In the genomic region with DNA sequence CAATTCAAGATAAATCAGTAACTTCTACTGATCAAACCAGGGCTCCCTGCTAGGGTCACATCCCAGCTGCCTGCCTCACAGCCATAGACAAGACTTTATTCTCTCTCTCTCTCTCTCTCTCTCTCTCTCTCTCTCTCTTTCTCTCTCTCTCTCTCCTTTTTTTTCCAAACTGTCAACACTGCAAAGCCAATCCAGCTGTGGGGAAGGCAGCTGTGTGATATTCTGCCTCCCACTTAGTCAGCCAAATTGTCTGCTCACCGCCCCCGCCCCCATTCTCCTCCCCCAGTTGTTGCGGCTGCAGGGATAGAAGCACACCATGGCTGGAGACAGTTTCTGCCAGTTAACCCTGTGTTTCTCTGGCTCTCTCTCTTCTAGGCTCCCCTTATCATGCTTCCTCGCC, we compare ENCODE assay signal across 9 mouse cellular contexts.
A peak's percentile ranks its signal among the peaks of the same experiment; 100 is the strongest.
DNase-seq lines count a peak whose midpoint lies in the region; ATAC-seq and TF ChIP-seq lines count a peak whose summit lies in the region.
"Had no signal": no experiment of that assay in that cellular context is flagged by ENCODE, and none has a peak within 500 bp of the region (broad histone marks: within the 10 kb centered on the region; RNA-seq: fewer than 3 reads in every experiment).

No protein-coding gene starts in this region.

- H3K79me2 ChIP-seq in C2C12 (ENCODE audit: control insufficient read depth, insufficient read depth), result no peaks in the 10 kb centered on the region

- intact Hi-C loops in gastrocnemius, adult 2 months (cut with DNase I), result no loop called here

- H3K79me3 ChIP-seq in C2C12 (ENCODE audit: low read depth), result no peaks in the 10 kb centered on the region

- DNase-seq in forebrain, embryonic 11.5 days (ENCODE audit: low spot score), result no peak
- peak; percentile 71 for DNase-seq in gastrocnemius, adult 2 months
- peak; percentile 29 to 43 for DNase-seq in kidney, postnatal 25 days
- peak; percentile 27 for DNase-seq in ovary, postnatal 14 days (ENCODE audit: low spot score)
- DNase-seq in layer of hippocampus, adult 8-10 months (ENCODE audit: low spot score in 2 of 2), result no peak
- DNase-seq in spleen, postnatal 4 days (ENCODE audit: low spot score in 2 of 2), result no peak

- peak overlapping the region; percentile 9; the same call in 1 of the 2 replicates for H3K4me2 ChIP-seq in forebrain, embryonic 12.5 days
- no peak overlapping the region for H3K4me2 ChIP-seq in forebrain, embryonic 11.5 days (ENCODE audit: low read depth, low read length, severe bottlenecking)

- H3ac ChIP-seq in C2C12 (ENCODE audit: control insufficient read depth, insufficient read length, low read depth), result no peak overlapping the region

- H3K9me3 ChIP-seq in forebrain, embryonic 12.5 days, result no peaks in the 10 kb centered on the region
- H3K9me3 ChIP-seq in forebrain, embryonic 11.5 days (ENCODE audit: control insufficient read depth, low read length), result no peaks in the 10 kb centered on the region

- peaks cover 9% of the 10 kb centered on the region for H3K27me3 ChIP-seq in forebrain, embryonic 12.5 days
- no peaks in the 10 kb centered on the region for H3K27me3 ChIP-seq in forebrain, embryonic 11.5 days (ENCODE audit: control insufficient read depth, insufficient read depth, low read length)
- no peaks in the 10 kb centered on the region for H3K27me3 ChIP-seq in C2C12 (ENCODE audit: control insufficient read depth, insufficient read depth, insufficient read length)

- WGBS in forebrain, embryonic 12.5 days, result 10% methylated on average over 4 of the region's 4 CpGs
- WGBS in forebrain, embryonic 11.5 days, result 11% methylated on average over 4 of the region's 4 CpGs

- no peak overlapping the region for H3K27ac ChIP-seq in forebrain, embryonic 12.5 days
- no peak overlapping the region for H3K27ac ChIP-seq in forebrain, embryonic 11.5 days (ENCODE audit: low read depth, low read length)
- H3K27ac ChIP-seq in gastrocnemius, adult 2 months, result peak overlapping the region; percentile 53; the same call in 1 of the 2 replicates
- H3K27ac ChIP-seq: liver, embryonic 14.5 days had no signal

- no peak for TF ChIP-seq CTCF in C2C12 (IDR thresholded peaks at IDR 0.05; ENCODE audit: control insufficient read depth, insufficient read depth, insufficient read length)
- no peak for TF ChIP-seq CTCF in gastrocnemius, adult 2 months (IDR thresholded peaks at IDR 0.05)

- H3K9ac ChIP-seq in forebrain, embryonic 12.5 days, result no peak overlapping the region
- no peak overlapping the region for H3K9ac ChIP-seq in forebrain, embryonic 11.5 days (ENCODE audit: low read length)
- H3K9ac ChIP-seq: liver, embryonic 14.5 days had no signal

- peaks cover 23% of the 10 kb centered on the region for H3K4me1 ChIP-seq in forebrain, embryonic 12.5 days
- 0 out of 2 replicates have a peak, but pooled peaks cover 4% of the 10 kb centered on the region for H3K4me1 ChIP-seq in forebrain, embryonic 11.5 days (replicated peaks; ENCODE audit: control insufficient read depth, insufficient read depth, low read length)

- no peak for ATAC-seq in forebrain, embryonic 12.5 days (ENCODE audit: low FRiP score)
- ATAC-seq in forebrain, embryonic 11.5 days (replicated peaks; ENCODE audit: low FRiP score), result no peak

- no peak overlapping the region for H3K4me3 ChIP-seq in forebrain, embryonic 12.5 days (replicated peaks)
- no peak overlapping the region for H3K4me3 ChIP-seq in forebrain, embryonic 11.5 days (ENCODE audit: low read depth, low read length)
- H3K4me3 ChIP-seq in C2C12 (ENCODE audit: insufficient read depth, poor library complexity, severe bottlenecking), result no peak overlapping the region
- H3K4me3 ChIP-seq in gastrocnemius, adult 2 months, result no peak overlapping the region

- H3K36me3 ChIP-seq in forebrain, embryonic 12.5 days (replicated peaks), result no peaks in the 10 kb centered on the region
- H3K36me3 ChIP-seq in forebrain, embryonic 11.5 days (ENCODE audit: control insufficient read depth, insufficient read depth, low read length), result no peaks in the 10 kb centered on the region
- H3K36me3 ChIP-seq in C2C12 (ENCODE audit: control insufficient read depth, insufficient read depth), result no peaks in the 10 kb centered on the region

TF ChIP-seq in C2C12, 6 proteins besides CTCF, POLR2A, EP300 and RAD21:
- TF ChIP-seq MAX (IDR thresholded peaks at IDR 0.05), result no peak
- peak; percentile 74 for TF ChIP-seq MYOD1 (IDR thresholded peaks at IDR 0.05; ENCODE audit: control insufficient read depth, insufficient read length, low read depth)
- no peak for TF ChIP-seq CEBPB (IDR thresholded peaks at IDR 0.05; ENCODE audit: low read depth)
- TF ChIP-seq FOSL1 (IDR thresholded peaks at IDR 0.05; ENCODE audit: insufficient read depth, low read length, poor library complexity, severe bottlenecking), result no peak

Comparison
In these comparisons a context has a peak if more than half of its experiments do, and no peak if none do; other contexts are left out.
1. DNase-seq: peak in gastrocnemius, adult 2 months (single experiment), kidney, postnatal 25 days (2 of 2) and ovary, postnatal 14 days (single experiment); none in forebrain, embryonic 11.5 days (single experiment), layer of hippocampus, adult 8-10 months (0 of 2) and spleen, postnatal 4 days (0 of 2).